Comparison of ENCODE assay signal across 9 mouse cellular contexts in the genomic region with DNA sequence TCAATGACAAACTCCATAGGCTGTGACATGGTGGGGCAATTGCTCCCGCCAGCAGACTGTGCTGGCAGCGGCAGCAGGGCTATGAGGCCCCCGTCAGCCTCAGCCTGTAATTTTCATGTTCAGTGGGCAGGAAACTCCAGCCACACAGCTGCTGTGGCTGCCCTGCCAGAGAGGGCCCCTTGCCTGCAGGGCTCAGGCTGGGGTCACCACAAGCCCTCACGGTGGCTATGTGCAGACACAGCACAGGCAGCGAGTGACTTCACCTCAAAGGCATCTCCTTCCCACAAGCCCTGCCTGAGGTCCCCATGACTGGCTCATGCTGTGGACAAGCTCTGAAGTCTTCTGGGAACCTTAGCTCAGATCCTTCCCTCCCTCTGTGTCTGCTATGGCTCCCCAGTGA. TPM values are rescaled to one million over a fixed set of nuclear protein-coding genes. Genes with fewer than 3 reads are reported as not detected.
DNase-seq lines count a peak whose midpoint lies in the region; ATAC-seq and TF ChIP-seq lines count a peak whose summit lies in the region.
"Had no signal": no experiment of that assay in that cellular context is flagged by ENCODE, and none has a peak within 500 bp of the region (broad histone marks: within the 10 kb centered on the region; RNA-seq: fewer than 3 reads in every experiment).

No protein-coding gene starts in this region.

- TF ChIP-seq CTCF in heart, adult 2 months (IDR thresholded peaks at IDR 0.05) = no peak
- no peak for TF ChIP-seq CTCF in lung, adult 2 months (IDR thresholded peaks at IDR 0.05; ENCODE audit: insufficient read depth, low read length)

- no peaks in the 10 kb centered on the region for H3K36me3 ChIP-seq in heart, embryonic 15.5 days
- H3K36me3 ChIP-seq in heart, adult 2 months (ENCODE audit: control insufficient read depth, insufficient read depth, low read length) = no peaks in the 10 kb centered on the region
- H3K36me3 ChIP-seq in embryonic facial prominence, embryonic 14.5 days (ENCODE audit: control insufficient read depth, insufficient read depth, low read length) = no peaks in the 10 kb centered on the region
- no peaks in the 10 kb centered on the region for H3K36me3 ChIP-seq in myocyte (ENCODE audit: control insufficient read depth, insufficient read depth)
- no peaks in the 10 kb centered on the region for H3K36me3 ChIP-seq in forebrain, embryonic 16.5 days (ENCODE audit: control insufficient read depth, insufficient read depth)
- H3K36me3 ChIP-seq: hindbrain, embryonic 12.5 days had no signal

- intact Hi-C loops in heart, adult 2 months (cut with DNase I) = no loop called here

- no peak for TF ChIP-seq POLR2A in heart, adult 2 months (IDR thresholded peaks at IDR 0.05; ENCODE audit: insufficient read depth, low read depth, low read length)
- TF ChIP-seq POLR2A in lung, adult 2 months (IDR thresholded peaks at IDR 0.05; ENCODE audit: borderline replicate concordance, extremely low read depth, low read depth, low read length) = no peak
- TF ChIP-seq POLR2A in myocyte (IDR thresholded peaks at IDR 0.05; ENCODE audit: insufficient read length, low read depth) = no peak

- H3K9ac ChIP-seq in heart, embryonic 15.5 days = no peak overlapping the region
- no peak overlapping the region for H3K9ac ChIP-seq in heart, adult 2 months (ENCODE audit: low read depth, low read length)
- H3K9ac ChIP-seq in embryonic facial prominence, embryonic 14.5 days (ENCODE audit: low read depth, low read length) = no peak overlapping the region
- H3K9ac ChIP-seq in forebrain, embryonic 16.5 days (replicated peaks; ENCODE audit: low read depth, low read length) = no peak overlapping the region
- H3K9ac ChIP-seq: hindbrain, embryonic 12.5 days had no signal

- no peak overlapping the region for H3K4me2 ChIP-seq in heart, embryonic 15.5 days
- no peak overlapping the region for H3K4me2 ChIP-seq in embryonic facial prominence, embryonic 14.5 days (ENCODE audit: low read depth, low read length)
- H3K4me2 ChIP-seq in myocyte (ENCODE audit: low read depth) = peak overlapping the region; percentile 24
- no peak overlapping the region for H3K4me2 ChIP-seq in forebrain, embryonic 16.5 days (ENCODE audit: low read length)
- H3K4me2 ChIP-seq: hindbrain, embryonic 12.5 days had no signal

- H3ac ChIP-seq in myocyte (ENCODE audit: control insufficient read depth, insufficient read length) = no peak overlapping the region

- H3K27me3 ChIP-seq in heart, embryonic 15.5 days = no peaks in the 10 kb centered on the region
- no peaks in the 10 kb centered on the region for H3K27me3 ChIP-seq in heart, adult 2 months (ENCODE audit: control insufficient read depth, insufficient read depth, low read length)
- no peaks in the 10 kb centered on the region for H3K27me3 ChIP-seq in embryonic facial prominence, embryonic 14.5 days (replicated peaks; ENCODE audit: control insufficient read depth, insufficient read depth, low read length)
- H3K27me3 ChIP-seq in myocyte (ENCODE audit: control insufficient read depth, insufficient read depth, insufficient read length) = no peaks in the 10 kb centered on the region
- no peaks in the 10 kb centered on the region for H3K27me3 ChIP-seq in forebrain, embryonic 16.5 days (replicated peaks; ENCODE audit: control insufficient read depth, insufficient read depth, low read length)
- H3K27me3 ChIP-seq: hindbrain, embryonic 12.5 days had no signal

- no peak overlapping the region for H3K4me3 ChIP-seq in heart, embryonic 15.5 days
- no peak overlapping the region for H3K4me3 ChIP-seq in heart, adult 2 months
- no peak overlapping the region for H3K4me3 ChIP-seq in lung, adult 2 months (replicated peaks; ENCODE audit: extremely low read depth, low read depth, low read length)
- H3K4me3 ChIP-seq in embryonic facial prominence, embryonic 14.5 days (ENCODE audit: low read depth, low read length) = no peak overlapping the region
- H3K4me3 ChIP-seq in myocyte = no peak overlapping the region
- H3K4me3 ChIP-seq in forebrain, embryonic 16.5 days (replicated peaks; ENCODE audit: low read length) = no peak overlapping the region
- H3K4me3 ChIP-seq: hindbrain, embryonic 12.5 days had no signal

- ATAC-seq in heart, embryonic 15.5 days (replicated peaks; ENCODE audit: insufficient number of reproducible peaks, insufficient read depth, low FRiP score, low read depth) = peak; percentile 69
- peak; percentile 90 for ATAC-seq in embryonic facial prominence, embryonic 14.5 days (ENCODE audit: low read depth)
- no peak for ATAC-seq in forebrain, embryonic 16.5 days

- no peak for DNase-seq in heart, adult 2 months
- DNase-seq in lung, postnatal 10 days = peak; percentile 49
- no peak for DNase-seq in lung, adult 2 months
- peak; percentile 88 for DNase-seq in embryonic facial prominence, embryonic 14.5 days (ENCODE audit: low spot score)
- no peak for DNase-seq in testis, postnatal 10 days (ENCODE audit: low spot score)

- no peaks in the 10 kb centered on the region for H3K9me3 ChIP-seq in heart, embryonic 15.5 days (replicated peaks)
- H3K9me3 ChIP-seq in embryonic facial prominence, embryonic 14.5 days (ENCODE audit: control insufficient read depth, low read length) = no peaks in the 10 kb centered on the region
- no peaks in the 10 kb centered on the region for H3K9me3 ChIP-seq in forebrain, embryonic 16.5 days (ENCODE audit: control insufficient read depth, low read length)
- H3K9me3 ChIP-seq: hindbrain, embryonic 12.5 days had no signal

- H3K27ac ChIP-seq in heart, embryonic 15.5 days = peak overlapping the region; percentile 60
- no peak overlapping the region for H3K27ac ChIP-seq in heart, adult 2 months
- H3K27ac ChIP-seq in embryonic facial prominence, embryonic 14.5 days (replicated peaks; ENCODE audit: low read depth, low read length) = no peak overlapping the region
- H3K27ac ChIP-seq in forebrain, embryonic 16.5 days (ENCODE audit: low read length) = no peak overlapping the region
- H3K27ac ChIP-seq: hindbrain, embryonic 12.5 days had no signal

- 20% methylated on average over 5 of the region's 5 CpGs for whole genome bisulfite sequencing in heart, embryonic 15.5 days
- WGBS in heart, adult 2 months = 54% methylated on average over 5 of the region's 5 CpGs
- 51% methylated on average over 5 of the region's 5 CpGs for WGBS in lung, adult 2 months
- 38% methylated on average over 5 of the region's 5 CpGs for WGBS in embryonic facial prominence, embryonic 14.5 days
- 61% methylated on average over 5 of the region's 5 CpGs for WGBS in forebrain, embryonic 16.5 days

- H3K79me2 ChIP-seq in heart, adult 2 months (replicated peaks; ENCODE audit: control insufficient read depth, insufficient read depth, low read length) = no peaks in the 10 kb centered on the region
- no peaks in the 10 kb centered on the region for H3K79me2 ChIP-seq in myocyte (ENCODE audit: control insufficient read depth, insufficient read depth)

- H3K4me1 ChIP-seq in heart, embryonic 15.5 days (replicated peaks) = peaks cover 65% of the 10 kb centered on the region
- H3K4me1 ChIP-seq in heart, adult 2 months (ENCODE audit: control insufficient read depth, insufficient read depth, low read length) = peaks cover 12% of the 10 kb centered on the region
- H3K4me1 ChIP-seq in lung, adult 2 months (ENCODE audit: control insufficient read depth, insufficient read depth, low read length) = no peaks in the 10 kb centered on the region
- peaks cover 4% of the 10 kb centered on the region for H3K4me1 ChIP-seq in embryonic facial prominence, embryonic 14.5 days (ENCODE audit: control insufficient read depth, insufficient read depth, low read length)
- H3K4me1 ChIP-seq in forebrain, embryonic 16.5 days (replicated peaks; ENCODE audit: control insufficient read depth, insufficient read depth, low read length) = no peaks in the 10 kb centered on the region

- no peak for TF ChIP-seq EP300 in heart, adult 2 months (IDR thresholded peaks at IDR 0.05; ENCODE audit: insufficient read depth, low read depth, low read length)

TF ChIP-seq in myocyte, 11 proteins besides CTCF, POLR2A, EP300 and RAD21:
- TF ChIP-seq USF1 (IDR thresholded peaks at IDR 0.05; ENCODE audit: low read depth) = no peak
- TF ChIP-seq MYOD1 (IDR thresholded peaks at IDR 0.05; ENCODE audit: control insufficient read depth in 1 of 3, insufficient read length in 2 of 3, low read depth in 2 of 3) = peak in 2 of 3 experiments; percentile 90 to 95
- TF ChIP-seq MYOG (IDR thresholded peaks at IDR 0.05; ENCODE audit: control insufficient read depth in 1 of 3, insufficient read depth in 1 of 3, insufficient read length in 2 of 3, low read depth in 2 of 3) = peak; percentile 53 to 96 (median 92)
- TF ChIP-seq TCF12 (IDR thresholded peaks at IDR 0.05; ENCODE audit: insufficient read depth, poor library complexity, severe bottlenecking) = no peak
- peak; percentile 50 for TF ChIP-seq TCF3 (IDR thresholded peaks at IDR 0.05; ENCODE audit: insufficient read length, low read depth)
- no peak for TF ChIP-seq E2F4 (IDR thresholded peaks at IDR 0.05; ENCODE audit: insufficient read depth)
- TF ChIP-seq REST (IDR thresholded peaks at IDR 0.05; ENCODE audit: insufficient read depth, insufficient read length) = no peak
- no peak for TF ChIP-seq MAX (IDR thresholded peaks at IDR 0.05; ENCODE audit: low read depth)
- no peak for TF ChIP-seq CEBPB (IDR thresholded peaks at IDR 0.05; ENCODE audit: insufficient read depth, poor library complexity, severe bottlenecking)

RNA-seq across cellular contexts. Expression of a gene that starts 7.5 kb away (rescaled TPM):
- 14.7 and 22.2 TPM in 2 replicates for polyA plus RNA-seq in heart, embryonic 15.5 days (2015; fragmentation: Nextera tagmentation; extraction: Ambion mirVana)
- total RNA-seq in heart, adult 2 months (2021) = 100 to 1,000 TPM; 101 to 102 TPM
- polyA plus RNA-seq in heart, adult 2 months (2012; rRNA removed) = 130 and 147 TPM in 2 replicates
- 59.4 and 80.1 TPM in 2 replicates for polyA plus RNA-seq in lung, adult 2 months (2012; rRNA removed)
- polyA plus RNA-seq in embryonic facial prominence, embryonic 14.5 days (2014; fragmentation: Nextera tagmentation; extraction: Ambion mirVana) = 42.5 and 46.4 TPM in 2 replicates
- 5.9 TPM for polyA plus RNA-seq in myocyte (2012; fragmentation: generic; extraction: Trizol)
- 11.3 and 11.8 TPM in 2 replicates for polyA plus RNA-seq in forebrain, embryonic 16.5 days (2015; fragmentation: Nextera tagmentation; extraction: Ambion mirVana)

RNA-seq across cellular contexts. Expression of a gene that starts 52.7 kb away (rescaled TPM):
- polyA plus RNA-seq in heart, embryonic 15.5 days (2015; fragmentation: Nextera tagmentation; extraction: Ambion mirVana) = 8.6 and 10.9 TPM in 2 replicates
- total RNA-seq in heart, adult 2 months (2021) = 1 to 10 TPM; 5.7 to 7.2 TPM
- polyA plus RNA-seq in heart, adult 2 months (2012; rRNA removed) = 6.3 and 6.8 TPM in 2 replicates
- 38.3 and 39.4 TPM in 2 replicates for polyA plus RNA-seq in lung, adult 2 months (2012; rRNA removed)
- 5.1 and 5.3 TPM in 2 replicates for polyA plus RNA-seq in embryonic facial prominence, embryonic 14.5 days (2014; fragmentation: Nextera tagmentation; extraction: Ambion mirVana)
- polyA plus RNA-seq in myocyte (2012; fragmentation: generic; extraction: Trizol) = 0.26 TPM
- 2.3 and 2.8 TPM in 2 replicates for polyA plus RNA-seq in forebrain, embryonic 16.5 days (2015; fragmentation: Nextera tagmentation; extraction: Ambion mirVana)

Comparison
In these comparisons a context has a peak if more than half of its experiments do, and no peak if none do; other contexts are left out.
1. DNase-seq: peak in lung, postnatal 10 days (single experiment) and embryonic facial prominence, embryonic 14.5 days (single experiment); none in heart, adult 2 months (0 of 2), lung, adult 2 months (single experiment) and testis, postnatal 10 days (single experiment).